Mouse (Mus musculus) mature B cell (primary cell): ENCODE data around the gene Uspl1.
"Not testable (repeated sequence)": the region's sequence is repeated elsewhere in the genome, so short reads cannot be mapped to it uniquely, and the experiment has no call there.

ENCODE experiments used
- in situ Hi-C: fragments of 300-500 bp; cut with MboI; formaldehyde crosslinking; loops from 2 replicates; pipeline ENCODE4 v1.14.3; 2019

The Uspl1 gene

DNA sequence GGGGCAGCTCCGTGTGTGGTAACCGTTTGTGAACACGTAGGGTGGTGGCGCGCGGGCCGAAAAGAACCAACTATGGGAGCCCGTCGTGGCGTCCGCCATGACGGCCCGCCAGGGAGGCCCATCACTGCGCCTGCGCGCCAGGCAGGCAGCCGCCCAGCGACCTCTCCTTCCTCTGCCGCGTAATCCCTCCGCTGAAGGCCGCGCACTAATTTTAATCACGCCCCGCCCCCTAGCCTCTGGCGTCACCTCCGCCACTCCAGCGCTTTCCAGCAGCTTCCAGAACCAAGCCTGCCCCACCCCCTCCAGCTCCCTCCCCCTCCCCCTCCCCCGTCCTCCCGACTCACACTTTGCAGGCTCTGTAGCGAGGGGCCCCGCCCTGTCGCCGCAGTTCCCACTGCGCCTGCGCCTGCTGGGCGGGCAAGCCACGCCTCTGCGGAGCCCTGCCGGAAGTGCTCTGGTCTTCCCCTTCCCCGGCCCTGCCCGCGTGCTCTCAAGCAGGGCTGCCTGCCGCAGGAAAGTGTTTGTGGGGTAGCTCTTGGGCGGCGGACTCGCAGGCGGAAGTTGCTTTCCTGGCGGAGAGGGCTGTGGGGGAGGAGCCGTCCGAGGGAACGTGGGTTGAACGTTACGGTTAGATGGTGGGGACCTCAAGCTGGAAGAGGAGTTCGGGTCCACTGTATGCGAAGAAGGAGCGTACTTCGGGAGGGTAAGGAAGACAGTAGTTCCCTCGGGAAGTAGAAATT, at the start of gene Uspl1, which contains the start of gene Hmgb1:
TSS of gene Uspl1 (plus strand) at position 247 of the 740 bp plus-strand sequence.
TSS of gene Hmgb1 (minus strand) at position 386 of the 740 bp plus-strand sequence.
- in situ Hi-C loops = no loop called here

DNA sequence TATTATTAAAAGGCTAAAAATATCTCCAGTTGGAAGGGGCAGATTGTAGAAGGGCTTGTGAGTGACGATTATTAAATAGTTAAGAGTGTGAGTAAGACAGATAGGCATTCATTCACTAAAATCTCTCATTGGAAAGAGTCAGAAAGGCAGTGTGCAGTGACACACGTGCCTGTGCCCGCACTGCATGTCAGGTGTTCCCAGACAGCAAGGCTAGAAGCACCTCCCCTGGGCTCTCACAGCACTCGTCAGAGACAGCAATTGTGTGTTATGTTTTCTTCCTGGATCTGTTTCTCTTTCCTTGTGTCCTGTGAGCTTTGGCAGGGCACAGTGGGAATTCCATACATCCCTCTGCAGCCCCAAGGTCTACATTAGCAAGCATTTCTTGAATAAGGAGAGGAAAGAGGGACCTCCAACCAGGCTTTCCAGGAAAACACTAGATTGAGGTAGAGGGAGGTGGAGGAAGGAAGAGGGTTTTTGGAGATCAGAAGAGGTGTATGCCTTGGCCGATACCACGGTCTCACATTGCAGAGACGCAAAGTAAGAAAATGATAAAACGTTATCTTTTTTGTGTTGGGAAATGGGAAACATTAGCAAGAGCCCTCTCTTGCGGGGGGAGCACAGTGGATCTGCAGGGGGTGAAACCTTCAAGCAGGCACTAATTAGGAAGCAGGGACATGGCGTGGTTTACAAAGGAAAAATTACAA, 49.2 kb upstream of the Uspl1 start:
- in situ Hi-C loops = no loop called here

DNA sequence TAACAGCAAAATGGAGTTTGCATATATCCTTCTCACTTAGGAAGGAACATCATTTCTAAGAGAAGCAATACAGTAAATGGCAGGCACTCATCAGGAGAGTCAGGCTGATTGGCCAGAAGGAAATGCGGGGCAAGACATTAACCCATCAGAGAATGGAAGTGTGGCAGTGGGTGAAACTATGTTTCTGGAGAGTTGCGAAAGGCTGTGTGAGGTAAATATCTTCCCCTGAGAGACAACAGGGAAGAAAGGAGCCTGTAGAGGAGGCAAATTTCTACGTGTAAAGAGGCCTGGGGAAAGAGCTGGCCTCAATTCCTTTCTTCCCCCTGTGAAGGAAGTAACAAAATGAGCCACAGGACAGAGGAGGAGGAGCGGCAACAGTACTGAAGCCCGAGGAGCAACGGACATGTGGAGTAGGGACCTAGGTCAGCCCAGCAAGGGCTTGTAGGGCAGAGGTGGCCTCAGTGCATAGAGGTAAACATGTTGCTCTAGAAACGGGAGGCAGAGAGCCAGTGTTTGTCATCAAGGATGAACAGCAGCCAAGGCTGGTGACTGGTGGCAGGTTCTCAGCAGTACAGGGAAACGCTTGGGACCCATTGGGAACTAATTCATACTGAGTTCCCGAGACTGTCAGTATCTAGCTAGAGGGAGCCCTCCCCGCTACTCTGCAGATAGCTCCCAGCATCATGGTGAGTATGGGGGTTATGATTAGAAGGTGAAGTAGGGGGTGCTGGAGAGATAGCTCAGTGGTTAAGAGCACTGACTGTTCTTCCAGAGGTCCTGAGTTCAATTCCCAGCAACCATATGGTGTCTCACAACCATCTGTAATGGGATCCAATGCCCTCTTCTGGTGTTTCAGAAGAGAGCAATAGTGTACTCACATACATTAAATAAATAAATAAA, 48.4 kb upstream of the Uspl1 start:
- in situ Hi-C loops = no loop called here

DNA sequence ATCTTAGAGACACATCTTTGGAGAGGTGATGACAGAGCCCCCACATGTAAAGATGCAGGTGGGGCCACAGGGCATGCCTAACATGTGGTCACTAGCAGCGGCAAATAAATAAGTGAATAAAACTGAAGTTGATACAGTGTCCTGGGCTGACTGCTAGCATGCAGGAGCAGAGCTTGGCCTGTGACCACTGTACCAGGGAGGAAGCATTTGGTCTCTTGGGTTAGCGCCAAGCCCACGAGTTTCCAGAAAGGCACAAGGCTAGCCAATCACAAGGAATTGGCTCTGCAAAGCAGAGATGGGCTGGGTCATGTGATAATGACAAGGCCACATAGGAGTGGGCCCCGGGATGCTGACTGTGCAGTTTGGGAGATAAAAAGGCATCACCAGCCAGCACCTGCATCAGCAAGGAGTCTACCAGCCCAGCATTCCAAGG, 47.2 kb upstream of the Uspl1 start:
- in situ Hi-C loops = no loop called here

- in situ Hi-C loops = no loop called here
Observed at GRCm38 (mm10) chr5:149137447-149137846, 46.7 kb upstream of the Uspl1 start.

GRCm38 (mm10) chr5:149138087-149138486, 46.1 kb upstream of the Uspl1 start:
- in situ Hi-C loops = not testable (repeated sequence)

- in situ Hi-C loops = no loop called here
Observed at GRCm38 (mm10) chr5:149140336-149140735, 43.8 kb upstream of the Uspl1 start.

DNA sequence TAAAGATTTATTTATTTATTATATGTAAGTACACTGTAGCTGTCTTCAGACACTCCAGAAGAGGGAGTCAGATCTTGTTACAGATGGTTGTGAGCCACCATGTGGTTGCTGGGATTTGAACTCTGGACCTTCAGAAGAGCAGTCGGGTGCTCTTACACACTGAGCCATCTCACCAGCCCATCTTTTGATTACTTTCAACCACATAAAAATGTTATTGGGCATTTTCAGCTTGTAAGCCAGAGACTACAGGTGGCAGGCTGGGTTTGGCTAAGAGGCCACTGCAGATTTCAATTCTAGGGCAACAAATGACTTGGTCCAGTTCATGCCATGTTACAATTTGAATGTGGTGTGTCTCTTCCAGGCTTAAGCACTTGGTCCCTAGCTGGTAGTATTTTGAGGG, 43.0 kb upstream of the Uspl1 start:
- in situ Hi-C loops = not testable (repeated sequence)

DNA sequence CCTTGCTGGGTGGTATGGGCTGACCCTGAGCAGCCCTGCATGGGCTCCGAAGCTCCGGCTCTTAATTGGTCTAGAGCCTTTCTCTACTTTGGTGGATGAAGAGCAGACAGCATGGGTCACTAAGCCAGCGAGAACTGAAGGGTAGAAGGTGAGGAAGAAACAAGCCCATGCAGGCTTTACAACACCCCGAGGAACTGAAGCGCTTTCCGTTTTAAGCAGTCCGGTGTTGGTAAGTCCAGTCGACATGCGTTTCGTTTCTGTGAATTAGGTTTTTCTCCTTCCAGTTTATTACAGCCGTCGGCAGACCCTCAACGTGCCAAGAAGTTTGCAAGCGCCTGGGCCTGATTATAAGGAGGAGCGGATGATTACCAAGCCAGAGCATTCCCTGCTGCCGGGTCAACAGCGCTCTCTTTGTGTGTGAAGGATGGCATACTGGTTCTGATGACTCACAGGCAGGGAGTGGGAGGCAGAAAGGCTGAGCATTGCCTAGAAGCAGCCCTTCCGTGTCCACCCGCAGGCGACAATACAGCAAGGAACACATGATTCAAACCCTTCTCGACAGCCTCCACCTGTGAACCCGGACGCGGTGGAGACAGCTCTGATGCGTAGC, 40.3 kb upstream of the Uspl1 start:
- in situ Hi-C loops = no loop called here

DNA sequence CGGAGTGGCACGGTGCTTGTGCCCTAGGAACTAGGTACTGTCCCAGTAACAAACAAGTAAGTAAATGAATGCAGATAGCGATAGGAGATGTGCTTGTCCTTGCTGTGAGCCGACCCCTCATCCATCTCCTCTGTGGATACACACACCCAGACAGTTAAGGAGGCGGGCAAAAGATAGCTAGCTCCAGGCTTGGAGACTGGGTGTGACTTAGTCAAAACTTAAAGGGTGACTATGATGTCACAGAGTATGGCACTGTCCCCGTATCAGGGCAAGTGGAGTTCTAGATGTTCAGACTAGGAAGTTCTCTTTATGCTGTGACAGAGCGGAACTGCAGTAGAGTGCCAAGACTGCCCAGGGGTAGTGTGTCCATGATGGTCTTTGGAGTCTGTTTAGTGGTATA, 37.5 kb upstream of the Uspl1 start:
- in situ Hi-C loops = no loop called here

GRCm38 (mm10) chr5:149147386-149148000, 36.7 kb upstream of the Uspl1 start:
- in situ Hi-C loops = no loop called here

GRCm38 (mm10) chr5:149150882-149151281, 33.3 kb upstream of the Uspl1 start:
- in situ Hi-C loops = no loop called here

DNA sequence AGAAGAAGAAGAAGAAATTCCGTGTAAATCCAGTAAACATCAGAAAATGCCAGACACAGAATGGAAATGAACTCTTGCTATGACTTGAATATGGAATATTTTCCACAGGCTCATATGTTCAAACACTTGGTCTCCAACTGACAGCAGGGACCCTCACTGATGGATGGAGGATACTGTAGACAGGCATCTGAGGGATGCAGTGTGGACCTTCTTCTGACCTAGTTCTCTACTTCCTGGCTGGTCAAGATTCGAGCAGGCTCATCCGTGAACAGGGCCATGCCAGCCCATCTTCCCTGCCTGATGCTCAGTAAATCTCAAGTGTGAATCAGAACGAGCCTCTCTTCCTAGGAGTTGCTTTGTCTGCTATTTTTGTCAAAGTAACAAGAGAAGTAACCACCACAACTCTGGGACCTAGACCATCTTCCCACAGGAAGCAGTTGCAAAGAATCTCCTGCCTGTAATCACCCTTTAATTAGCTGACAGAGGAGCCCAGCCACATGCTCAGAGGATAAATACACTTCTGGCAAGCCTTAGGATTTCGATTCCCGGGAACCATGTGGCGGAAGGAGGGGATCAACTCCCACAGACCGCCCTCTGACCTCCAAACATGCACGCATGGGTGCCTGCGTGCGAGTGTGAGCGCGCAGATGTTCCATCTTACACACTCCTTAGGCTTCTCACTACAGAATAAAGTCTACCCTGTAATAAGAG, 31.9 kb upstream of the Uspl1 start:
- in situ Hi-C loops = no loop called here

- in situ Hi-C loops = no loop called here
Observed at GRCm38 (mm10) chr5:149152774-149153155, 31.4 kb upstream of the Uspl1 start.

DNA sequence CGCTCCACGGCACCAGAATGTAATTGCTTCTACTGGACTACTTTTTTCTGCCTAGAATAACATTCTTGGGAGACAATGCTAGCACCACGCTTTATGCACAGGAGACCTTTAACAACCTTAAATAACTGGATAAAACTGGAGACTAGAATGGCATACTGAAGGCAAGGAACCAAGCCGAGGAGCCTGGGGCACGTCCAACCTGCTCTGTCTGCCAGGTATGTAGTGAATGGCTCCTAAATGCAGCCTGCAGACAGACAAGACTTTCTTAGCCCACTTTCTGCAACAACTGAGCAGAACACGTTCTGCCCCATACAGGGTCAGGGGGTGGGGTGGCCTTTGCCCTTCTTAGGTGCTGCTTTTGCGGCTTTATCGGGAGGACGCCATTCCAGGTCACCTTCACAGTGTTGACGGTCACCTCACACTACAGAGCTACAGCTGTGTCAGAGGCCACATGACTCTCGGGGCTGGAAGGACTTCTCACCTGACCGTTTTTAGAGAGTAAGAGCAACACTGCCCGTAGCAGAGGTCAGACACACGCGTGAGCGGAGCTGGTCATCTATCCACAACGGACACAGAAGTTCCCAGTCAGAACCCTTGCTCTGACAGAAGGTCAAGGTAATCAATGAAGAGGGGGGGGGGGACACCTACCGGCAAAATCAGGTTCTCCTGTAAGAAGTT, 27.1 kb upstream of the Uspl1 start:
- in situ Hi-C loops = no loop called here

- in situ Hi-C loops = no loop called here
Observed at GRCm38 (mm10) chr5:149159021-149159420, 25.1 kb upstream of the Uspl1 start.

GRCm38 (mm10) chr5:149160469-149160868, 23.7 kb upstream of the Uspl1 start:
- in situ Hi-C loops = no loop called here

- in situ Hi-C loops = no loop called here
Observed at GRCm38 (mm10) chr5:149162890-149163289, 21.3 kb upstream of the Uspl1 start.

DNA sequence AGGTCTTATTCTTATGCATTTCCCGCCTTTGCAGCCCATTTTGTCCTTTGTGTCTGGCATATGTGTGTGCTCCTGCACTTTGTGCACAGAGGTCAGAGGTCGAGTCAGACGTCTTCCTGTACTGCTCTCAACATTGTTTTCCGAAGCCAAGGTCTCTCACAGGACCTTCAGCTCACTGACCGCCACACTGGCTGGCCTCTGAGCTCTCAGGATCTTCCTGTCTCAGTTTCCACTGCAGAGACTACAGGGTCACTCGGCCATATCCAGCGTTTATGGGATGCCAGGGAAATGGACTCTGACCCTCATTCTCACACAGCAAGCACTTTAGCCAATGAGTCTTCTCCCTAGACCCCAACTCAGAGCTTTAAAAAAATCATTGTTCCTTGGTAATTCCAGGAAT, 19.3 kb upstream of the Uspl1 start:
- in situ Hi-C loops = no loop called here

DNA sequence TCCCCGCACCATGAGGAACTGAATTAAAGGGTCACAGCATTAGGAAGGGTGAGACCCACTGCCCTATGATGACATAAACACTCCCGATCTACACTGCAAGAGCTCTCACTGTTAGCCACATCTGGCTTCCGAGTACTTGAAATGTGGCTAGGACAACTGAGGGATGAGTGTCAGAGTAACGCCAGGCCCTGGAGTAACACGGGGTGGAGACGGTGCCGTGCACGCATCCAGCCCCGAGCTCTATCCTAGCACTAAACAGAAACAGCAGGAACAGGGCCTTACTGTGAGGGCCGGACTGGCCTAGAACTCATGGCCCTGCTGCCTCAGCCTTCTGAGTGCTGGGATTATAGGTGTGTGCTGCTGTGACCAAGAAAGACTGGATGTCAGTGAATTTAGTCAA, 18.1 kb upstream of the Uspl1 start:
- in situ Hi-C loops = no loop called here
